ENCODE assay signal across 8 mouse cellular contexts in the genomic region with DNA sequence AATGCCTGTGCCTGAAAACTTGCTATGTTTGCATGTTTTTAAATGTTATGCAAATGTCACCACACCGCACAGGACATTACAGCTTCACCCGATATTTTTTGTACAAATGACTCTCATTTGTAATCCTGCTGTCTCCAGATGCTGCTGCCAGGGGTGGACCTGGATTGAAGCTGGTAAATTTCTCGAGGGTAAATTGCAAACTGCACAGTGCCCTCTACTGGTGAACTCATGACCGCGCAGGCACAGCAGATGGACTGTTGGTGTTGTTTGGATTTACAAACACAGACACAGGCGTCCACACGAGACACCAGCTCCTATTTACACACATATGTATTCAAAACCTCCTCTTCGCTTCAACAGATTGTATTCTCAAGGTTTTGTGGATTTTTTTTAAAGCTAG. TPM values are rescaled to one million over a fixed set of nuclear protein-coding genes. Genes with fewer than 3 reads are reported as not detected.
DNase-seq lines count a peak whose midpoint lies in the region; ATAC-seq and TF ChIP-seq lines count a peak whose summit lies in the region.

No protein-coding gene starts in this region.

- no peaks in the 10 kb centered on the region for H3K36me3 ChIP-seq in midbrain, postnatal 0 days (ENCODE audit: insufficient read depth, low read length)

- 16% methylated on average over 8 of the region's 8 CpGs for WGBS in midbrain, postnatal 0 days

- no peaks in the 10 kb centered on the region for H3K9me3 ChIP-seq in midbrain, postnatal 0 days (ENCODE audit: low read length)

- no peak overlapping the region for H3K4me3 ChIP-seq in left cerebral cortex, adult 2 months
- H3K4me3 ChIP-seq in midbrain, postnatal 0 days (ENCODE audit: low read depth, low read length) = no peak overlapping the region

- intact Hi-C loops in left cerebral cortex, adult 2 months (cut with DNase I) = loop anchor here (5.0 kb wide), 1 partner anchor 62 kb away; no protein-coding TSS in a partner anchor
- intact Hi-C loops in left cerebral cortex, postnatal 36 days (cut with DNase I) = loop anchor here (5.0 kb wide), 1 partner anchor 97 kb away; no protein-coding TSS in a partner anchor

- no peaks in the 10 kb centered on the region for H3K27me3 ChIP-seq in midbrain, postnatal 0 days (ENCODE audit: insufficient read depth, low read length)

- no peaks in the 10 kb centered on the region; the same call in 1 of the 2 replicates for H3K4me1 ChIP-seq in midbrain, postnatal 0 days (ENCODE audit: insufficient read depth, low read length)

- no peak overlapping the region for H3K27ac ChIP-seq in left cerebral cortex, adult 2 months
- H3K27ac ChIP-seq in midbrain, postnatal 0 days (ENCODE audit: low read depth, low read length) = no peak overlapping the region

- TF ChIP-seq CTCF in left cerebral cortex, adult 2 months (IDR thresholded peaks at IDR 0.05) = peak; percentile 85
- TF ChIP-seq CTCF in midbrain, postnatal 0 days (IDR thresholded peaks at IDR 0.05) = peak; percentile 87

- H3K9ac ChIP-seq in midbrain, postnatal 0 days (replicated peaks; ENCODE audit: low read length, poor library complexity, severe bottlenecking) = no peak overlapping the region

- peak; percentile 52 for DNase-seq in cerebellum, adult 11 months
- DNase-seq in left cerebral cortex, adult 2 months (ENCODE audit: extremely low spot score in 1 of 2, low spot score in 2 of 2) = peak in 1 of 2 experiments; percentile 43
- DNase-seq in left cerebral cortex, postnatal 36 days (ENCODE audit: low spot score in 2 of 2) = no peak
- peak; percentile 74 for DNase-seq in brain, adult 2 months (ENCODE audit: low read depth, low spot score)
- DNase-seq in hindlimb bud, embryonic 11.5 days (ENCODE audit: extremely low spot score, low read depth, low spot score) = peak; percentile 22
- peak; percentile 72 for DNase-seq in midbrain, postnatal 0 days (ENCODE audit: low spot score)
- no peak for DNase-seq in T-cell, adult 2 months (ENCODE audit: low spot score)

- no peak overlapping the region for H3K4me2 ChIP-seq in midbrain, postnatal 0 days (ENCODE audit: low read depth, low read length, poor library complexity, severe bottlenecking)

- ATAC-seq in cerebellum, adult (ENCODE audit: insufficient number of reproducible peaks, low FRiP score, low TSS enrichment) = no peak
- ATAC-seq in midbrain, postnatal 0 days (ENCODE audit: low FRiP score) = no peak

RNA-seq across cellular contexts. Expression of gene Zdhhc25, which starts 44.6 kb away (rescaled TPM):
- total RNA-seq in left cerebral cortex, adult 2 months (2021) = not detected
- not detected for total RNA-seq in left cerebral cortex, postnatal 36 days (2021)
- not detected in 2 replicates for total RNA-seq in midbrain, postnatal 0 days (2014; rRNA removed)
- not detected in 2 replicates for polyA plus RNA-seq in midbrain, postnatal 0 days (2015; fragmentation: Nextera tagmentation; extraction: Ambion mirVana)

Comparison
In these comparisons a context has a peak if more than half of its experiments do, and no peak if none do; other contexts are left out.
1. DNase-seq: peak in cerebellum, adult 11 months (single experiment), brain, adult 2 months (single experiment), hindlimb bud, embryonic 11.5 days (single experiment) and midbrain, postnatal 0 days (single experiment); none in left cerebral cortex, postnatal 36 days (0 of 2) and T-cell, adult 2 months (single experiment).